22 mouse cellular contexts compared by ENCODE assay signal in genomic region chr16:50125564-50125963, GRCm38 (mm10).
DNase-seq lines count a peak whose midpoint lies in the region; ATAC-seq and TF ChIP-seq lines count a peak whose summit lies in the region.
"Had no signal": no experiment of that assay in that cellular context is flagged by ENCODE, and none has a peak within 500 bp of the region (broad histone marks: within the 10 kb centered on the region; RNA-seq: fewer than 3 reads in every experiment).

No protein-coding gene starts in this region.

- H3K36me3 ChIP-seq in lung, embryonic 14.5 days (ENCODE audit: insufficient read depth) = no peaks in the 10 kb centered on the region
- H3K36me3 ChIP-seq in kidney, embryonic 15.5 days = no peaks in the 10 kb centered on the region
- H3K36me3 ChIP-seq: embryonic facial prominence, embryonic 10.5 days; forebrain, embryonic 10.5 days; liver, embryonic 12.5 days; midbrain, embryonic 12.5 days had no signal

- no peaks in the 10 kb centered on the region for H3K4me1 ChIP-seq in lung, embryonic 14.5 days (ENCODE audit: insufficient read depth)
- H3K4me1 ChIP-seq in kidney, embryonic 15.5 days = no peaks in the 10 kb centered on the region
- H3K4me1 ChIP-seq: embryonic facial prominence, embryonic 10.5 days; forebrain, embryonic 10.5 days; liver, embryonic 12.5 days; midbrain, embryonic 12.5 days had no signal

- no peak overlapping the region for H3K4me3 ChIP-seq in lung, embryonic 14.5 days (ENCODE audit: low read depth, low read length)
- no peak overlapping the region for H3K4me3 ChIP-seq in kidney, embryonic 15.5 days (replicated peaks)
- H3K4me3 ChIP-seq: embryonic facial prominence, embryonic 10.5 days; forebrain, embryonic 10.5 days; liver, embryonic 12.5 days; midbrain, embryonic 12.5 days had no signal

- ATAC-seq in lung, embryonic 14.5 days (ENCODE audit: insufficient read depth) = no peak
- peak; percentile 87 for ATAC-seq in kidney, embryonic 15.5 days (replicated peaks; ENCODE audit: low FRiP score)
- ATAC-seq in erythroid progenitor cell, adult 5-6 weeks (replicated peaks; ENCODE audit: low FRiP score, poor library complexity, severe bottlenecking) = no peak
- ATAC-seq: forebrain, embryonic 16.5 days; hindbrain, embryonic 16.5 days; intestine, postnatal 0 days; liver, embryonic 12.5 days had no signal

- H3K9ac ChIP-seq in lung, embryonic 14.5 days = no peak overlapping the region
- no peak overlapping the region for H3K9ac ChIP-seq in kidney, embryonic 15.5 days
- H3K9ac ChIP-seq: liver, embryonic 12.5 days; midbrain, embryonic 12.5 days had no signal

- DNase-seq in lung, embryonic 14.5 days = peak; percentile 15
- DNase-seq in lung, postnatal 4 days = no peak
- peak; percentile 53 to 60 for DNase-seq in kidney, postnatal 36 days
- no peak for DNase-seq in adrenal gland, postnatal 25 days
- no peak for DNase-seq in layer of hippocampus, postnatal 14 days (ENCODE audit: low spot score in 2 of 2)
- DNase-seq: cerebellum, adult 11 months; cerebellum, adult 9-11 months; gastrocnemius, postnatal 36 days; lung, adult 18-20 months; lung, postnatal 14 days; thymus, postnatal 14 days had no signal

- H3K4me2 ChIP-seq in lung, embryonic 14.5 days = no peak overlapping the region
- H3K4me2 ChIP-seq in kidney, embryonic 15.5 days = no peak overlapping the region
- H3K4me2 ChIP-seq: heart, embryonic 11.5 days; liver, embryonic 12.5 days; midbrain, embryonic 12.5 days had no signal

- no peaks in the 10 kb centered on the region for H3K27me3 ChIP-seq in lung, embryonic 14.5 days (ENCODE audit: insufficient read depth, low read length)
- H3K27me3 ChIP-seq in kidney, embryonic 15.5 days = no peaks in the 10 kb centered on the region
- H3K27me3 ChIP-seq: liver, embryonic 12.5 days; midbrain, embryonic 12.5 days had no signal

- no peak overlapping the region for H3K27ac ChIP-seq in lung, embryonic 14.5 days (ENCODE audit: low read depth)
- H3K27ac ChIP-seq in kidney, embryonic 15.5 days = peak overlapping the region; percentile 24; the same call in 1 of the 2 replicates
- H3K27ac ChIP-seq: embryonic facial prominence, embryonic 10.5 days; forebrain, embryonic 10.5 days; liver, embryonic 12.5 days; midbrain, embryonic 12.5 days; stomach, postnatal 0 days had no signal

- no peak for TF ChIP-seq CTCF in lung, embryonic 14.5 days (IDR thresholded peaks at IDR 0.05; ENCODE audit: low read depth)

- H3K9me3 ChIP-seq in lung, embryonic 14.5 days (ENCODE audit: low read depth, low read length) = no peaks in the 10 kb centered on the region
- H3K9me3 ChIP-seq in kidney, embryonic 15.5 days (replicated peaks) = no peaks in the 10 kb centered on the region
- H3K9me3 ChIP-seq: embryonic facial prominence, embryonic 10.5 days; forebrain, embryonic 10.5 days; liver, embryonic 12.5 days; midbrain, embryonic 12.5 days had no signal

- WGBS in lung, embryonic 14.5 days = 53% methylated on average over 5 of the region's 5 CpGs
- 59% methylated on average over 5 of the region's 5 CpGs for WGBS in kidney, embryonic 15.5 days

Comparison
In these comparisons a context has a peak if more than half of its experiments do, and no peak if none do; other contexts are left out.
1. DNase-seq: peak in lung, embryonic 14.5 days (single experiment) and kidney, postnatal 36 days (2 of 2); none in lung, postnatal 4 days (0 of 2), adrenal gland, postnatal 25 days (single experiment) and layer of hippocampus, postnatal 14 days (0 of 2).